Mouse (Mus musculus) thymus, adult 2 months (tissue): ENCODE measurements at regions not wholly inside any gene's neighbourhood (a gene's known extent, or its start where the extent isn't known, plus 50 kb on each side); places are given as distances from the start of the nearest gene placed in this dataset.

Source experiments
- CTCF ChIP-seq: fragments of 200-500 bp; IDR thresholded peaks from 2 replicates; pipeline ENCODE4 v1.5.1; 2012; ENCODE audit warnings: mild to moderate bottlenecking, control low read depth, low read length, moderate library complexity, borderline replicate concordance; ENCODE audit not compliant: control insufficient read depth, poor library complexity, insufficient read depth; ENCODE audit errors: extremely low read depth
- POLR2A ChIP-seq: fragments of 200-500 bp; IDR thresholded peaks from 2 replicates; pipeline ENCODE4 v1.6.1; 2012; ENCODE audit warnings: mild to moderate bottlenecking, low read length, control low read depth, moderate library complexity; ENCODE audit not compliant: control insufficient read depth, poor library complexity, insufficient read depth; ENCODE audit errors: extremely low read depth

DNA sequence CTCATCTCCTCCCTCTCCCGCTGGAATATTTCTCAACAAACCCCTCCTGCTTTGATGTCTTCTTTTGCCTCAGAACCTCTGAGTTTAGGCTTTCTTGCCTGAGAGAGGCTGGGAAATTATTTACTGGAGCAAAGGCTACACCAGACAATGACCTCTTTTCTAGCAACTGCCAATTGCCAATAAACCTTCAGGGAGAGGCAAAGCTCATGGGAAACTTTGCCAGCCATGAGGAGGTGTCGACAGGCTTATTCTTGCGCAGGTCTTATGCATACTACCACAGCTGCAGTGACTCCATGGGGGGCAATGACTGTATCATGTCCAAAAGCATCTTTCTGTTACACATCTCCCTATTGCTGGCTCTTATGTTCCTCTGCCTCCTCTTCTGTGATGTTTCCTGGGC is 260.0 kb downstream of the Plpp3 start:
- TF ChIP-seq POLR2A (no peak), CTCF (no peak)
